Mouse (Mus musculus): ENCODE results near the gene Tyms. TPM values are rescaled to one million over a fixed set of nuclear protein-coding genes. Genes with fewer than 3 reads are reported as not detected.

Tyms gene
- polyA plus RNA-seq, 1 experiment from 2014 or later: 198 TPM

DNA sequence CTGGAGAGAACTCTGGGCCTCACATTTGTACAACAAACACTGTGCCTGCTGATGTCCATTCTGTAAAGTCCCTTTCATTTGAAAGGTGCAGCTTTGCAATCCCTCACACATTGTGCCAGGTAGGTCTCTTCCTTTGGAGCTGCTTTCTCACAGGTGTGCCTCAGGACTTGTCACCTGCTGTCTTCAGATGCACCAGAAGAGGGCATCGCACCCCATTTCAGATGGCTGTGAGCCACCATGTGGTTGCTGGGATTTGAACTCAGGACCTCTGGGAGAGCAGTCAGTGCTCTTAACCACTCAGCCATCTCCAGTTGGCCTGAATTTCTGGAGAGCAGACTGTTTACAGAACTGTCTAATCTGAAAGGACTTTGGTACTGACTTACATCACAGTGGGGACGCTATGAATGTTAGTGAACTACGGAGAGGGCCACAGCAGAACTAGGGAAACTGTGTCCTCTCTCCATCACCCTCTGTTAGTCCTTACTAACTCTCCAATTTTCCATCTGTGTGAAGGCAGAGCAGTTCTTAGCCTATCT, 39.2 kb upstream of the Tyms start:
- Histone ChIP-seq H3K4me2 (ENCODE audit: low read depth, low read length) (no peak overlapping the region), H3K9ac (ENCODE audit: low read depth, low read length) (no peak overlapping the region), H3K9me3 (ENCODE audit: control insufficient read depth, low read length) (no peaks in the 10 kb centered on the region), H3K36me3 (ENCODE audit: control insufficient read depth, insufficient read depth, low read length) (0 out of 2 replicates have a peak, but pooled peaks cover 5% of the 10 kb centered on the region), H3K27me3 (replicated peaks; ENCODE audit: control insufficient read depth, insufficient read depth, low read length) (peaks cover 58% of the 10 kb centered on the region), H3K4me3 (ENCODE audit: low read depth, low read length) (no peak overlapping the region), H3K4me1 (ENCODE audit: control insufficient read depth, insufficient read depth, low read length) (peaks cover 16% of the 10 kb centered on the region; the same call in 1 of the 2 replicates), H3K27ac (replicated peaks; ENCODE audit: low read depth, low read length) (no peak overlapping the region)
- ATAC-seq (ENCODE audit: low read depth): no peak
- no peak for DNase-seq (ENCODE audit: low spot score)
- WGBS: 92% methylated on average over 3 of the region's 3 CpGs

DNA sequence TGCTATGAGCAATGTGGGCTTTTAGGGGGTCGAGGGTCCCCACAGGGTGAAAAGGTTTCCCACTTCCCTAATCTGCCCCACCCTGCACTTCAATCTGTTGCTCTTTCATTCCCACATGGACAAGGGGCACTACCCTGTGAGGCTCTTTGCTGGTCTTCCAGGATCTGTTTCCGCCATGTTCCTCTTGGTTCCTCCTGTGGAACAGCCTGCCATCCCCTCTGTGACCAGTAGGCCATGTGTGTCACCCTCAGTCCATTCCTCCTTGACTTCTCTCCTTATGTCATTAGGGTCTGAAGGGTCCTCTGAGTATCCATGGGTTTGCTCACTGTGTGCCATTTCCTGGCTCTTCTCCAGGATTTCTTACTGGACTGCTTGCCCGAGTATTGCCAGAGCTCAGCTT, 38.4 kb upstream of the Tyms start:
- WGBS: 71% methylated on average over 3 of the region's 3 CpGs
- DNase-seq (ENCODE audit: low spot score) (no peak), ATAC-seq (ENCODE audit: low read depth) (no peak)
- Histone ChIP-seq H3K4me2 (ENCODE audit: low read depth, low read length) (peak overlapping the region; percentile 49; the same call in 1 of the 2 replicates), H3K4me1 (ENCODE audit: control insufficient read depth, insufficient read depth, low read length) (peaks cover 16% of the 10 kb centered on the region; the same call in 1 of the 2 replicates), H3K4me3 (ENCODE audit: low read depth, low read length) (no peak overlapping the region), H3K27me3 (replicated peaks; ENCODE audit: control insufficient read depth, insufficient read depth, low read length) (peaks cover 67% of the 10 kb centered on the region), H3K9me3 (ENCODE audit: control insufficient read depth, low read length) (no peaks in the 10 kb centered on the region), H3K9ac (ENCODE audit: low read depth, low read length) (no peak overlapping the region), H3K27ac (replicated peaks; ENCODE audit: low read depth, low read length) (no peak overlapping the region), H3K36me3 (ENCODE audit: control insufficient read depth, insufficient read depth, low read length) (0 out of 2 replicates have a peak, but pooled peaks cover 2% of the 10 kb centered on the region)

GRCm38 (mm10) chr5:30111126-30111525, 37.7 kb upstream of the Tyms start:
- no peak; the same call in 1 of the 2 replicates for ATAC-seq (ENCODE audit: low read depth)
- H3K9ac ChIP-seq (ENCODE audit: low read depth, low read length): peak overlapping the region; percentile 38
- no peaks in the 10 kb centered on the region for H3K9me3 ChIP-seq (ENCODE audit: control insufficient read depth, low read length)
- no peaks in the 10 kb centered on the region for H3K36me3 ChIP-seq (ENCODE audit: control insufficient read depth, insufficient read depth, low read length)
- peak overlapping the region; percentile 17 for H3K4me3 ChIP-seq (ENCODE audit: low read depth, low read length)
- WGBS: 3% methylated on average over 12 of the region's 18 CpGs
- peaks cover 73% of the 10 kb centered on the region for H3K27me3 ChIP-seq (replicated peaks; ENCODE audit: control insufficient read depth, insufficient read depth, low read length)
- H3K27ac ChIP-seq (replicated peaks; ENCODE audit: low read depth, low read length): no peak overlapping the region
- peak overlapping the region; percentile 49 for H3K4me2 ChIP-seq (ENCODE audit: low read depth, low read length)
- peaks cover 16% of the 10 kb centered on the region; the same call in 1 of the 2 replicates for H3K4me1 ChIP-seq (ENCODE audit: control insufficient read depth, insufficient read depth, low read length)
- DNase-seq (ENCODE audit: low spot score): no peak

- Histone ChIP-seq H3K27ac (replicated peaks; ENCODE audit: low read depth, low read length) (no peak overlapping the region), H3K9ac (ENCODE audit: low read depth, low read length) (peak overlapping the region; percentile 38)
- WGBS: 15% methylated on average over 19 of the region's 22 CpGs
Measured at GRCm38 (mm10) chr5:30110371-30111060, 37.1 kb upstream of the Tyms start.

GRCm38 (mm10) chr5:30109899-30110298, 36.5 kb upstream of the Tyms start:
- Histone ChIP-seq H3K4me2 (ENCODE audit: low read depth, low read length) (no peak overlapping the region), H3K27me3 (replicated peaks; ENCODE audit: control insufficient read depth, insufficient read depth, low read length) (peaks cover 80% of the 10 kb centered on the region), H3K9me3 (ENCODE audit: control insufficient read depth, low read length) (no peaks in the 10 kb centered on the region), H3K4me1 (ENCODE audit: control insufficient read depth, insufficient read depth, low read length) (peaks cover 15% of the 10 kb centered on the region; the same call in 1 of the 2 replicates), H3K4me3 (ENCODE audit: low read depth, low read length) (no peak overlapping the region), H3K9ac (ENCODE audit: low read depth, low read length) (no peak overlapping the region), H3K27ac (replicated peaks; ENCODE audit: low read depth, low read length) (no peak overlapping the region), H3K36me3 (ENCODE audit: control insufficient read depth, insufficient read depth, low read length) (no peaks in the 10 kb centered on the region)
- DNase-seq (ENCODE audit: low spot score) (no peak), ATAC-seq (ENCODE audit: low read depth) (no peak)
- WGBS: 54% methylated on average over 2 of the region's 2 CpGs

More at GRCm38 (mm10) chr5:30110371-30111060, 37.1 kb upstream of the Tyms start:
- no peaks in the 10 kb centered on the region for H3K36me3 ChIP-seq (ENCODE audit: control insufficient read depth, insufficient read depth, low read length)
- H3K4me2 ChIP-seq (ENCODE audit: low read depth, low read length): peak overlapping the region; percentile 49
- H3K27me3 ChIP-seq (replicated peaks; ENCODE audit: control insufficient read depth, insufficient read depth, low read length): peaks cover 79% of the 10 kb centered on the region
- H3K4me1 ChIP-seq (ENCODE audit: control insufficient read depth, insufficient read depth, low read length): peaks cover 16% of the 10 kb centered on the region; the same call in 1 of the 2 replicates
- H3K4me3 ChIP-seq (ENCODE audit: low read depth, low read length): peak overlapping the region; percentile 17
- H3K9me3 ChIP-seq (ENCODE audit: control insufficient read depth, low read length): no peaks in the 10 kb centered on the region
- no peak for ATAC-seq (ENCODE audit: low read depth)
- no peak for DNase-seq (ENCODE audit: low spot score)

DNA sequence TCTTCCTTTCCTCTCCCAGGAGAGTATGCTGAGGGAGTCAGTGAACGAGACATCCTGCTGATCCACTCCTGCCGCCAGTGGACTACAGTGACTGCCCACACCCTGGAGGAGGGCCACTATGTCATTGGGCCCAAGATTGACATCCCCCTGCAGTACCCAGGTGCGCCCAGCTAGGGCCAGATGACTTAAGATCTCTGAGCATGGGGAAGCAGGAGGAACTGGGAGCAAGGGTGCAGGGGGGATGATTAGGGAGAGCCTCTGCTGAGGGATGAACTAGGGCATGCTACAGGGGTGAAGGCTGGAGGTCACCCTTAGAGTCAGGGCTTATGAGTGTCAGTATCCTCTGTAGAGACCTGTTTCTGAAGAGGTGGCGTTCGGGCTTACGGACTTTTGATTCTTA, 34.8 kb upstream of the Tyms start:
- WGBS: 62% methylated on average over 6 of the region's 6 CpGs
- Histone ChIP-seq H3K9ac (ENCODE audit: low read depth, low read length) (no peak overlapping the region), H3K36me3 (ENCODE audit: control insufficient read depth, insufficient read depth, low read length) (no peaks in the 10 kb centered on the region), H3K9me3 (ENCODE audit: control insufficient read depth, low read length) (no peaks in the 10 kb centered on the region), H3K4me3 (ENCODE audit: low read depth, low read length) (no peak overlapping the region), H3K27me3 (replicated peaks; ENCODE audit: control insufficient read depth, insufficient read depth, low read length) (peaks cover 80% of the 10 kb centered on the region), H3K27ac (replicated peaks; ENCODE audit: low read depth, low read length) (no peak overlapping the region), H3K4me1 (ENCODE audit: control insufficient read depth, insufficient read depth, low read length) (peaks cover 12% of the 10 kb centered on the region; the same call in 1 of the 2 replicates), H3K4me2 (ENCODE audit: low read depth, low read length) (no peak overlapping the region)
- DNase-seq (ENCODE audit: low spot score) (no peak), ATAC-seq (ENCODE audit: low read depth) (no peak)

GRCm38 (mm10) chr5:30107611-30108041, 34.2 kb upstream of the Tyms start:
- no peak overlapping the region for H3K4me2 ChIP-seq (ENCODE audit: low read depth, low read length)
- no peaks in the 10 kb centered on the region for H3K36me3 ChIP-seq (ENCODE audit: control insufficient read depth, insufficient read depth, low read length)
- peaks cover 12% of the 10 kb centered on the region; the same call in 1 of the 2 replicates for H3K4me1 ChIP-seq (ENCODE audit: control insufficient read depth, insufficient read depth, low read length)
- WGBS: 9% methylated on average over 5 of the region's 5 CpGs
- DNase-seq (ENCODE audit: low spot score): no peak
- no peak for ATAC-seq (ENCODE audit: low read depth)
- no peaks in the 10 kb centered on the region for H3K9me3 ChIP-seq (ENCODE audit: control insufficient read depth, low read length)
- H3K4me3 ChIP-seq (ENCODE audit: low read depth, low read length): no peak overlapping the region
- peaks cover 78% of the 10 kb centered on the region for H3K27me3 ChIP-seq (replicated peaks; ENCODE audit: control insufficient read depth, insufficient read depth, low read length)
- no peak overlapping the region for H3K9ac ChIP-seq (ENCODE audit: low read depth, low read length)
- no peak overlapping the region for H3K27ac ChIP-seq (replicated peaks; ENCODE audit: low read depth, low read length)

DNA sequence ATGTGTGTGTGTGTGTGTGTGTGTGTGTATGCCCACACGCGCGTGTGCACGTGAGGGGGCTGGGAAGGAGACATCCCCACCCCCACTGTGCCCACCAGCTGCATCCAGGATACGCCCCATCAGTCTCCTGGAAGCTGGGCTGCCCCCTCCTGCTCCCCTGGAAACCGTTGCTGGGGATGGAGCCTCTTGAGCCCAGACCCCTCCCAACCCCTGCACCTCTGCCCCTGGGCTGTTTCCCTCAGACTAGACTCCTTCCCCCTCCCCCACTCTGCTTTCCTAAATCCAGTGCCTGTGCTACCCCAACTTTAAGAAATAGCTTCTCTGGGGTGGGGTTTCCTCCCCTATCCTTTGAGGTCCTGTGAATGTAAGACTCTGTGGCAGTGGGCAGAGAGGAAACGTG, 33.8 kb upstream of the Tyms start:
- DNase-seq (ENCODE audit: low spot score) (no peak), ATAC-seq (ENCODE audit: low read depth) (no peak)
- peaks cover 12% of the 10 kb centered on the region; the same call in 1 of the 2 replicates for H3K4me1 ChIP-seq (ENCODE audit: control insufficient read depth, insufficient read depth, low read length)
- peaks cover 73% of the 10 kb centered on the region for H3K27me3 ChIP-seq (replicated peaks; ENCODE audit: control insufficient read depth, insufficient read depth, low read length)
- 9% methylated on average over 7 of the region's 7 CpGs for WGBS
- no peak overlapping the region for H3K27ac ChIP-seq (replicated peaks; ENCODE audit: low read depth, low read length)
- H3K36me3 ChIP-seq (ENCODE audit: control insufficient read depth, insufficient read depth, low read length): no peaks in the 10 kb centered on the region
- no peak overlapping the region for H3K9ac ChIP-seq (ENCODE audit: low read depth, low read length)
- no peak overlapping the region for H3K4me2 ChIP-seq (ENCODE audit: low read depth, low read length)
- H3K9me3 ChIP-seq (ENCODE audit: control insufficient read depth, low read length): no peaks in the 10 kb centered on the region
- H3K4me3 ChIP-seq (ENCODE audit: low read depth, low read length): no peak overlapping the region

All from embryonic facial prominence, embryonic 14.5 days (tissue).